Mouse (Mus musculus): ENCODE measurements at regions not wholly inside any gene's neighbourhood (a gene's known extent, or its start where the extent isn't known, plus 50 kb on each side); places are given as distances from the start of the nearest gene placed in this dataset.

- Histone ChIP-seq H3K36me3 (replicated peaks; ENCODE audit: control insufficient read depth, insufficient read depth, low read depth) (no peaks in the 10 kb centered on the region), H3K27ac (no peak overlapping the region), H3K9me3 (ENCODE audit: control insufficient read depth, low read length) (no peaks in the 10 kb centered on the region), H3K4me2 (ENCODE audit: low read depth) (no peak overlapping the region), H3K27me3 (ENCODE audit: control insufficient read depth, insufficient read depth, low read length) (no peaks in the 10 kb centered on the region; the same call in 1 of the 2 replicates), H3K9ac (replicated peaks) (no peak overlapping the region), H3K4me1 (replicated peaks; ENCODE audit: control insufficient read depth in 2 of 2, insufficient read depth in 2 of 2, low read length in 1 of 2) (no peaks in the 10 kb centered on the region), H3K4me3 (ENCODE audit: insufficient read depth in 1 of 2, low read depth in 2 of 2, low read length in 2 of 2) (no peak overlapping the region)
- WGBS (ENCODE audit: insufficient replicate concordance) = 64% methylated on average over 12 of the region's 12 CpGs
- no peak for DNase-seq (ENCODE audit: low read depth in 3 of 3, low spot score in 3 of 3)
- TF ChIP-seq CTCF (IDR thresholded peaks at IDR 0.05; ENCODE audit: low read depth) (no peak), EP300 (IDR thresholded peaks at IDR 0.05; ENCODE audit: low read depth) (no peak)
- no peak for ATAC-seq (ENCODE audit: insufficient read depth)
Observed at GRCm38 (mm10) chrX:11829411-11830002, 330.6 kb downstream of the Bcor start.

DNA sequence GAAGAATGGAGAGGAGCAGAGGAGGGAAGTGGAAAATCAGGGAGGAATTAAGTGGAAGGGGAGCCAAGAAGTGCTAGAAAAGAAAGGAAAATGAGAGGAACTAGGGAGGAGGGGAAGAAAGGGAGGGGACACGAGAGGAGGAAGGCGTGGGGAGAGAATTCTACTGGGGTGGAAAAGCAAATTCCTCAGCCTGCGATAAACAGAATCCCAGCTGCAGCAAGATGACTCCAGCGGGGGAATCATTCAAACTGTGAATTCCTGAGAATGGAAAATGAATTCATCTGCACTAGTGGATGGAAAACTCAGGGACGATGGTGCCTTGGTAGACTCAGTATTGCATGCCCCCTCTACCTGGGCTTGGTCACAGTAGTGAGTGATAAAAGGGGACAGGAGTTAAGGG, 322.6 kb downstream of the Bcor start:
- no peak overlapping the region for H3K27ac ChIP-seq
- no peak overlapping the region for H3K4me2 ChIP-seq (ENCODE audit: low read depth)
- DNase-seq (ENCODE audit: low read depth in 3 of 3, low spot score in 3 of 3) (no peak), ATAC-seq (ENCODE audit: insufficient read depth) (no peak)
- no peak overlapping the region for H3K4me3 ChIP-seq (ENCODE audit: insufficient read depth in 1 of 2, low read depth in 2 of 2, low read length in 2 of 2)
- no peaks in the 10 kb centered on the region for H3K4me1 ChIP-seq (replicated peaks; ENCODE audit: control insufficient read depth in 2 of 2, insufficient read depth in 2 of 2, low read length in 1 of 2)
- H3K9ac ChIP-seq (replicated peaks) = no peak overlapping the region
- no peak for TF ChIP-seq EP300 (IDR thresholded peaks at IDR 0.05; ENCODE audit: low read depth)
- TF ChIP-seq CTCF (IDR thresholded peaks at IDR 0.05; ENCODE audit: low read depth) = no peak
- H3K9me3 ChIP-seq (ENCODE audit: control insufficient read depth, low read length) = no peaks in the 10 kb centered on the region
- WGBS (ENCODE audit: insufficient replicate concordance) = 51% methylated on average over 5 of the region's 5 CpGs
- H3K36me3 ChIP-seq (replicated peaks; ENCODE audit: control insufficient read depth, insufficient read depth, low read depth) = no peaks in the 10 kb centered on the region
- H3K27me3 ChIP-seq (ENCODE audit: control insufficient read depth, insufficient read depth, low read length) = no peaks in the 10 kb centered on the region

- no peak overlapping the region for H3K4me3 ChIP-seq (ENCODE audit: insufficient read depth in 1 of 2, low read depth in 2 of 2, low read length in 2 of 2)
- H3K4me1 ChIP-seq (replicated peaks; ENCODE audit: control insufficient read depth in 2 of 2, insufficient read depth in 2 of 2, low read length in 1 of 2) = no peaks in the 10 kb centered on the region
- no peak overlapping the region for H3K27ac ChIP-seq
- no peak for ATAC-seq (ENCODE audit: insufficient read depth)
- H3K9me3 ChIP-seq (ENCODE audit: control insufficient read depth, low read length) = no peaks in the 10 kb centered on the region
- WGBS (ENCODE audit: insufficient replicate concordance) = 31% methylated on average over 12 of the region's 12 CpGs
- H3K4me2 ChIP-seq (ENCODE audit: low read depth) = no peak overlapping the region
- no peak for TF ChIP-seq CTCF (IDR thresholded peaks at IDR 0.05; ENCODE audit: low read depth)
- no peak for TF ChIP-seq EP300 (IDR thresholded peaks at IDR 0.05; ENCODE audit: low read depth)
- H3K9ac ChIP-seq (replicated peaks) = no peak overlapping the region
- H3K27me3 ChIP-seq (ENCODE audit: control insufficient read depth, insufficient read depth, low read length) = no peaks in the 10 kb centered on the region
- no peaks in the 10 kb centered on the region for H3K36me3 ChIP-seq (replicated peaks; ENCODE audit: control insufficient read depth, insufficient read depth, low read depth)
- no peak for DNase-seq (ENCODE audit: low read depth in 3 of 3, low spot score in 3 of 3)
Observed at GRCm38 (mm10) chrX:11839665-11840245, 320.4 kb downstream of the Bcor start.

DNA sequence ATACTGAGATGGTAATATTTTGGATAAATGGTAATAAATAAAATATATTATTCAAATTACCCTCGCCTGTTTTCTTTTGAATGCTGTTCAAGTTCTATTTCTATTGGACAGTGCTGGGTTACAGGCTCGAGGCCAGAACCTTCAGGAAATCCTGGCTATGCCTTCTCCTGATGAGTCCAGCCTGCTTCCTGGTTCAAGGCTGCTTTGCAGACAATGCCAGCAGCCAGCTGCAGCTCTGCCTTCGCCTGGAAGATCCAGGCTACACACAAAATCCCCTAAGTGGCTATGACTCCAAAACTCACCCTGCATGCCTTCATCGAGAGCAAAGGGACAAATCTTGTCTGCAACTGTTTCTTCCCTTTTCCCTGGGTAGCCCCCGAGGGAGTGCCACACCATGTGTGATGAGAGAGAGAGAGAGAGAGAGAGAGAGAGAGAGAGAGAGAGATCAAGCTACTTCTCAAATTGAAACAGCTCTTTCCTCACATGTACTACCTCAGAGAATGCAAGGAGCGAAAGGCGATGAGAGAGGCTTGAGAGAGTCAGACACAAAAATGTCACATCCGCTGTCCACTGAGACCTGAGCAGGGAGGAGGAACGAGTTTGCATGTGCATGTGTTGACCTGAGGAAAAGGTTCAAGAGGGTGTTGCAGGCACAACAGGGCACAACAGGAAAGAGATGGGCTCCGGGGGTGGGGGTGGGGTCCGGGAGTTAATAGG, 319.7 kb downstream of the Bcor start:
- Histone ChIP-seq H3K36me3 (replicated peaks; ENCODE audit: control insufficient read depth, insufficient read depth, low read depth) (no peaks in the 10 kb centered on the region), H3K27me3 (ENCODE audit: control insufficient read depth, insufficient read depth, low read length) (no peaks in the 10 kb centered on the region), H3K4me3 (ENCODE audit: insufficient read depth in 1 of 2, low read depth in 2 of 2, low read length in 2 of 2) (no peak overlapping the region), H3K4me2 (ENCODE audit: low read depth) (no peak overlapping the region), H3K27ac (no peak overlapping the region), H3K4me1 (replicated peaks; ENCODE audit: control insufficient read depth in 2 of 2, insufficient read depth in 2 of 2, low read length in 1 of 2) (no peaks in the 10 kb centered on the region), H3K9me3 (ENCODE audit: control insufficient read depth, low read length) (no peaks in the 10 kb centered on the region), H3K9ac (replicated peaks) (no peak overlapping the region)
- DNase-seq (ENCODE audit: low read depth in 3 of 3, low spot score in 3 of 3) (no peak), ATAC-seq (ENCODE audit: insufficient read depth) (no peak)
- TF ChIP-seq EP300 (IDR thresholded peaks at IDR 0.05; ENCODE audit: low read depth) = no peak
- TF ChIP-seq CTCF (IDR thresholded peaks at IDR 0.05; ENCODE audit: low read depth) = no peak
- 45% methylated on average over 11 of the region's 11 CpGs for WGBS (ENCODE audit: insufficient replicate concordance)

DNA sequence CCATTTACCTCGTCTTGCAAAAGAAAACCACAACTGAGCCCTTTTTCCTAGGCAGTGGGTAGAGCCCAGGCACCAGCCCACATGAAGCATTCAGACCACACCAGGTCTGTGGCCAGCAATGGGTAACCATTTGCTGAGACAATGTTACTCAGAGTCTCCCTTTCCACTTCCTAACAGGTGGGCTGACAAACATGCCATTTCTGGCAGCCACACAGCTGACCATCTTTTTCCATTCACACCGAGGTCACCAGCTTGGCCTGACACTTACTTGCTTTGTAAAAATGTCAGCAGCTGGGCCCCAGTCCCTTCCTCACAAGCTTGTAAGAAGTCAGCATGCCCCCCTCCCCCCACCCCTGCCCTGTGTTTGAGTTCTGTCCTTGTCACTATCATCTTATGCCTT, 314.6 kb downstream of the Bcor start:
- H3K9me3 ChIP-seq (ENCODE audit: control insufficient read depth, low read length) = no peaks in the 10 kb centered on the region
- H3K9ac ChIP-seq (replicated peaks) = no peak overlapping the region
- no peak for ATAC-seq (ENCODE audit: insufficient read depth)
- no peaks in the 10 kb centered on the region for H3K4me1 ChIP-seq (replicated peaks; ENCODE audit: control insufficient read depth in 2 of 2, insufficient read depth in 2 of 2, low read length in 1 of 2)
- no peak overlapping the region for H3K4me3 ChIP-seq (ENCODE audit: insufficient read depth in 1 of 2, low read depth in 2 of 2, low read length in 2 of 2)
- DNase-seq (ENCODE audit: low read depth in 3 of 3, low spot score in 3 of 3) = no peak
- no peaks in the 10 kb centered on the region for H3K27me3 ChIP-seq (ENCODE audit: control insufficient read depth, insufficient read depth, low read length)
- no peak overlapping the region for H3K4me2 ChIP-seq (ENCODE audit: low read depth)
- no peak for TF ChIP-seq CTCF (IDR thresholded peaks at IDR 0.05; ENCODE audit: low read depth)
- no peak for TF ChIP-seq EP300 (IDR thresholded peaks at IDR 0.05; ENCODE audit: low read depth)
- H3K36me3 ChIP-seq (replicated peaks; ENCODE audit: control insufficient read depth, insufficient read depth, low read depth) = no peaks in the 10 kb centered on the region
- 58% methylated on average over 2 of the region's 2 CpGs for WGBS (ENCODE audit: insufficient replicate concordance)
- no peak overlapping the region for H3K27ac ChIP-seq

Measured in liver, embryonic 14.5 days (tissue).